In the genomic region with DNA sequence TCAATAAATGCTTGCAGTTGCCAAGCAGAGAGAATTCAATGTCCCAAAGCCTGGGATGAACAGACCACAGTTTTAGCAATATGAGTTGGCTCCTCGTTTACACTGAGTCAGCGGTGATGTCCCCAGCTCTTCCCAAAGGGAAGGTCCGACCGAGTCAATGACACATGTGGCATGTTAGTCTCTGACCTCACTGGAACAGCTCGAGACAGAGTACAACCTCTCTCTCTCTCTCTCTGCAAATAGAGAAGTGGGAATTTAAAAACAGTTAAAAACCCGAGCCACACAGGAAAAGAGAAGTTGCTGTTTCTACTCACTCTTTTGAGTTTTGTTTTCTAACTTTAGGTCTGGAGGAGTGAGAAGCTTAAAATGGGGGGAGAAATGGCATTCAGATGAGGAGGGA, we compare ENCODE assay signal across 19 mouse cellular contexts. TPM values are rescaled to one million over a fixed set of nuclear protein-coding genes. Genes with fewer than 3 reads are reported as not detected.
DNase-seq lines count a peak whose midpoint lies in the region; ATAC-seq and TF ChIP-seq lines count a peak whose summit lies in the region.
"Had no signal": no experiment of that assay in that cellular context is flagged by ENCODE, and none has a peak within 500 bp of the region (broad histone marks: within the 10 kb centered on the region; RNA-seq: fewer than 3 reads in every experiment).

No protein-coding gene starts in this region.

- H3K27me3 ChIP-seq in lung, postnatal 0 days (replicated peaks; ENCODE audit: insufficient read depth, low read length) = no peaks in the 10 kb centered on the region
- H3K27me3 ChIP-seq in splenic B cell, adult 2 months (ENCODE audit: control insufficient read depth, insufficient read depth, low read length, poor library complexity, severe bottlenecking) = no peaks in the 10 kb centered on the region
- H3K27me3 ChIP-seq: hindbrain, embryonic 15.5 days; midbrain, embryonic 12.5 days; neural tube, embryonic 15.5 days had no signal

- WGBS in lung, postnatal 0 days = 63% methylated on average over 6 of the region's 6 CpGs

- H3K36me3 ChIP-seq in lung, postnatal 0 days (ENCODE audit: insufficient read depth, low read length) = no peaks in the 10 kb centered on the region
- no peaks in the 10 kb centered on the region for H3K36me3 ChIP-seq in splenic B cell, adult 2 months (ENCODE audit: control insufficient read depth, insufficient read depth, low read length, poor library complexity, severe bottlenecking)
- H3K36me3 ChIP-seq: hindbrain, embryonic 15.5 days; midbrain, embryonic 12.5 days; neural tube, embryonic 15.5 days had no signal

- no peak overlapping the region for H3K4me2 ChIP-seq in lung, postnatal 0 days (replicated peaks; ENCODE audit: low read depth, low read length)
- H3K4me2 ChIP-seq: heart, embryonic 11.5 days; hindbrain, embryonic 15.5 days; liver, embryonic 11.5 days; midbrain, embryonic 12.5 days; neural tube, embryonic 15.5 days had no signal

- TF ChIP-seq EP300 in lung, postnatal 0 days (IDR thresholded peaks at IDR 0.05) = no peak

- no peaks in the 10 kb centered on the region for H3K4me1 ChIP-seq in lung, postnatal 0 days (ENCODE audit: insufficient read depth, low read depth, low read length)
- peaks cover 27% of the 10 kb centered on the region for H3K4me1 ChIP-seq in bone marrow macrophage, adult 2 months (ENCODE audit: control insufficient read depth, insufficient read depth, low read length)
- H3K4me1 ChIP-seq: hindbrain, embryonic 15.5 days; midbrain, embryonic 12.5 days; neural tube, embryonic 15.5 days had no signal

- peak; percentile 20 for DNase-seq in lung, postnatal 0 days (ENCODE audit: low spot score)
- no peak for DNase-seq in lung, postnatal 14 days
- DNase-seq in splenic B cell, adult 2 months (ENCODE audit: low read depth, low spot score) = peak; percentile 62
- DNase-seq in adrenal gland, postnatal 4 days (ENCODE audit: low spot score in 2 of 2) = no peak
- DNase-seq in cerebellum, postnatal 4 days (ENCODE audit: low spot score in 2 of 2) = no peak
- DNase-seq: adrenal gland, adult 2 months; cerebellum, adult 2 months; gastrocnemius, postnatal 14 days; kidney, postnatal 14 days; thymus, adult 2 months had no signal

- TF ChIP-seq CTCF in lung, postnatal 0 days (IDR thresholded peaks at IDR 0.05) = no peak
- TF ChIP-seq CTCF in bone marrow macrophage, adult 2 months (IDR thresholded peaks at IDR 0.05; ENCODE audit: low read depth, low read length) = no peak

- TF ChIP-seq POLR2A in bone marrow macrophage, adult 2 months (IDR thresholded peaks at IDR 0.05; ENCODE audit: borderline replicate concordance, low read depth, low read length) = no peak

- no peak overlapping the region for H3K9ac ChIP-seq in lung, postnatal 0 days (replicated peaks; ENCODE audit: low read depth)
- H3K9ac ChIP-seq: hindbrain, embryonic 15.5 days; midbrain, embryonic 12.5 days; neural tube, embryonic 15.5 days had no signal

- no peak overlapping the region for H3K4me3 ChIP-seq in lung, postnatal 0 days (ENCODE audit: low read depth, low read length)
- H3K4me3 ChIP-seq in bone marrow macrophage, adult 2 months (ENCODE audit: insufficient read depth, low read length) = no peak overlapping the region; the same call in 1 of the 2 replicates
- H3K4me3 ChIP-seq: hindbrain, embryonic 15.5 days; midbrain, embryonic 12.5 days; myocyte; neural tube, embryonic 15.5 days had no signal

- no peak overlapping the region for H3K27ac ChIP-seq in lung, postnatal 0 days (ENCODE audit: low read length)
- peak overlapping the region; percentile 91 for H3K27ac ChIP-seq in bone marrow macrophage, adult 2 months (ENCODE audit: insufficient read depth, low read depth, low read length)
- H3K27ac ChIP-seq: hindbrain, embryonic 15.5 days; midbrain, embryonic 12.5 days; neural tube, embryonic 15.5 days had no signal

- ATAC-seq in lung, postnatal 0 days = no peak
- peak; percentile 69 for ATAC-seq in granulocyte monocyte progenitor cell, adult 5-6 weeks (replicated peaks; ENCODE audit: poor library complexity, severe bottlenecking)
- ATAC-seq: intestine, postnatal 0 days had no signal

- no peaks in the 10 kb centered on the region for H3K9me3 ChIP-seq in lung, postnatal 0 days (ENCODE audit: low read length)
- H3K9me3 ChIP-seq: hindbrain, embryonic 15.5 days; midbrain, embryonic 12.5 days; neural tube, embryonic 15.5 days had no signal

RNA-seq across cellular contexts. Expression of a gene that starts 30.5 kb away (rescaled TPM):
- polyA plus RNA-seq in lung, postnatal 0 days (2015; fragmentation: Nextera tagmentation; extraction: Ambion mirVana) = 7.8 and 9.2 TPM in 2 replicates
- 11.3 and 12.5 TPM in 2 replicates for polyA plus RNA-seq in bone marrow macrophage, adult 2 months (2012; ENCODE audit: insufficient read depth, insufficient read length, missing spikeins)
- 3.0 and 3.7 TPM in 2 replicates for total RNA-seq in granulocyte monocyte progenitor cell, adult 5-6 weeks (2014; fragmentation: Nextera tagmentation)
- 5.6 and 7.0 TPM in 2 replicates for total RNA-seq in granulocyte monocyte progenitor cell, adult 5-6 weeks (2017)
- 10 to 100 TPM in 1 of 2 experiments, 1 to 10 TPM in 1; 9.8 to 10.3 TPM for total RNA-seq in adrenal gland, postnatal 4 days (2021)

Comparison
In these comparisons a context has a peak if more than half of its experiments do, and no peak if none do; other contexts are left out.
1. DNase-seq: peak in lung, postnatal 0 days (single experiment) and splenic B cell, adult 2 months (single experiment); none in lung, postnatal 14 days (single experiment), adrenal gland, postnatal 4 days (0 of 2) and cerebellum, postnatal 4 days (0 of 2).